Mouse (Mus musculus): ENCODE results near the gene Hba-a2. TPM values are rescaled to one million over a fixed set of nuclear protein-coding genes. Genes with fewer than 3 reads are reported as not detected.
A peak's percentile ranks its signal among the peaks of the same experiment; 100 is the strongest.
"Not testable (repeated sequence)": the region's sequence is repeated elsewhere in the genome, so short reads cannot be mapped to it uniquely, and the experiment has no call there.

Gene Hba-a2
- polyA plus RNA-seq, 2 experiments: 9,478 to 14,532 TPM

DNA sequence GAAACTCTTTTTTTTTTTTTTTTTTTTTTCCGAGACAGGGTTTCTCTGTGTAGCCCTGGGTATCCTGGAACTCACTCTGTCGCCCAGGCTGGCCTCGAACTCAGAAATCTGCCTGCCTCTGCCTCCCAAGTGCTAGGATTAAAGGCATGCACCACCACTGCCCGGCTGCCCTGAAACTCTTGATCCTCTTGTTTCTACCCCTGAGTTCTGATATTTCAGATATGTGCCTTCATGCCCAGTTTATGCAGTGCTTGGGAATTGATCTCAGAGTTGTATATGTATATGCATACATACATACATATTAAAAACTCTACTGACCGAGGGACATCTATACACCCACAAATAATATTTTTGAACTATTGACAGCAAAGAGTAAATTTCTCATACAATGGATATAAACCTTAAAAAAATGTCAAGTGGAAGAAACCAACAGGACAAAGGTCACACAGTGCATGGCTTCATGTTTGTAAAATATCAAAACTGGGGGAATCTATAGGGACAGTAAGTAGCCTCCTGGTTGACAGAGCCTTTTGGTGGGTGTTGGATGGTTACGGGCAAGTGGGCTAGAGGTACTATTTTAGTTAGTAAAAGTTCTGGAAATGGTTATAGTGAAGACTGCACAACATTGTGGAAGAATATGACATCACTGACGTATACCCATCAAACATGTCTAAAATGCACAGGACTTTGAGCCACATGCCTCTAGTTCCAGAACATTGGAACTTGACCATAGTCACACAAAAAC, 11.1 kb upstream of the Hba-a2 start:
- Histone ChIP-seq H3K9ac (ENCODE audit: low read depth, low read length, severe bottlenecking) (no peak overlapping the region), H3K4me3 (replicated peaks; ENCODE audit: low read length) (no peak overlapping the region), H3K4me1 (ENCODE audit: control insufficient read depth, insufficient read depth, low read length) (no peaks in the 10 kb centered on the region), H3K9me3 (ENCODE audit: control insufficient read depth, low read length) (no peaks in the 10 kb centered on the region), H3K36me3 (ENCODE audit: control insufficient read depth, insufficient read depth, low read length) (no peaks in the 10 kb centered on the region), H3K27ac (replicated peaks; ENCODE audit: low read depth, low read length) (no peak overlapping the region), H3K4me2 (replicated peaks; ENCODE audit: low read depth, low read length, severe bottlenecking) (no peak overlapping the region), H3K27me3 (ENCODE audit: control insufficient read depth, insufficient read depth, low read length) (no peaks in the 10 kb centered on the region)
- TF ChIP-seq POLR2A (IDR thresholded peaks at IDR 0.05; ENCODE audit: borderline replicate concordance, extremely low read depth, insufficient read depth, insufficient read length): no peak
- ATAC-seq (ENCODE audit: low FRiP score, low read depth) (no peak), DNase-seq (ENCODE audit: low spot score) (no peak)
- 80% methylated on average over 7 of the region's 7 CpGs for WGBS

DNA sequence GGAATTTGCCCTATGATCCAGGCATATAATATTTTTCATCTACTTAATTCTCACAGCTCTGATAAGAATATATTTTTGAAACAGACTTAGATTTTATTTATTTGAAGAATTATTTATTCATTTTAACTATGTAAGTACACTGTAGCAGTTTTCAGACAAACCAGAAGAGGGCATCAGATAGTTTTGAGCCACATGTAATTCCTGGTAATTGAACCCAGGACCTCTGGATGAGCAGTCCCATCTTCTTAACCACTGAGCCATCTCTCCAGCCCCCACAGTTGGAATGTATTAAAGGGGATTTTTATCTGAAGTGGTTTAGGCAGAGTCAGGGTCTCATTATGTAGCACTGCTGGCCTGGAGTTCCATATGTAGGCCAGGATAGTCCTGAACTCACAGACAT, 10.4 kb upstream of the Hba-a2 start:
- not testable (repeated sequence) for H3K27me3 ChIP-seq (ENCODE audit: control insufficient read depth, insufficient read depth, low read length); H3K4me1 ChIP-seq (ENCODE audit: control insufficient read depth, insufficient read depth, low read length); H3K36me3 ChIP-seq (ENCODE audit: control insufficient read depth, insufficient read depth, low read length); ATAC-seq (ENCODE audit: low FRiP score, low read depth); DNase-seq (ENCODE audit: low spot score); H3K4me2 ChIP-seq (replicated peaks; ENCODE audit: low read depth, low read length, severe bottlenecking); H3K9me3 ChIP-seq (ENCODE audit: control insufficient read depth, low read length); H3K9ac ChIP-seq (ENCODE audit: low read depth, low read length, severe bottlenecking); H3K4me3 ChIP-seq (replicated peaks; ENCODE audit: low read length); H3K27ac ChIP-seq (replicated peaks; ENCODE audit: low read depth, low read length)

DNA sequence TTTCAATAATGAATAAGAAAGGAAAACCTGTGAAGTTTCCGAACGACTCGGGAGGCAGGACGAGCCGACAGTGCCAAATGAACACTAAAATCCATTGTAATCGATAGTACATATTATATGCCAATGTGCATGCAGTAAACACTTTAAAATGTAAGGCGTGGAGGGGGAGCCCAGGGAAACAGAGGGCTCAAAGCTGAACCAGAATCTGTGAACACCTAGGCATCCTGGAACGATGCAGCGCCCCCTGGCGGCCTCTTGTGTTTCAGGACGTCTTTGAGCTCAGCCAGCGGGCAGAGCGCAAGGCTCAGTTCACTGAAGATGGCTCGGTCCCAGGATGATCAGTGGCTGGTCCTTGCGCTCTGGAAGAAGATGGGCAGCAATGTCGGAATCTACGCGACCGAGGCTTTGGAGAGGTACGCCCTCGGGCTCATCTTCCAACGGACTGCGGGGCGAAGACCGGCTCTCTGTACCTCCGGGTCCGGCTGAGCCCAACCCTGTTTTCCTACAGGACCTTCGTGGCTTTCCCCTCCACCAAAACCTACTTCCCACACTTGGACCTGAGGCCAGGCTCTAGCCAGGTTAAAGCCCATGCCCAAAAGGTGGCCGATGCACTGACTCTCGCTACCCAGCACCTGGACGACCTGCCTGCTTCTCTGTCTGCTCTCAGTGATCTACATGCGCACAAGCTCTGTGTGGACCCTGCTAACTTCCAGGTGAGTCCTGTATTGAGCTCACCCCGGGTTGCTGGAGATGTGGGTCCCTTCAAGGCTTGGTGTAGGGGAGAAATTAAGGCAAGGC, 9.4 kb upstream of the Hba-a2 start, which contains the start of gene Hbq1b:
TSS of gene Hbq1b (plus strand) at position 271 of the 798 bp plus-strand sequence.
- ATAC-seq (ENCODE audit: low FRiP score, low read depth) (peak; percentile 68), DNase-seq (ENCODE audit: low spot score) (peak; percentile 27)
- Histone ChIP-seq H3K9ac (ENCODE audit: low read depth, low read length, severe bottlenecking) (0 out of 2 replicates have a peak within 1 kb of the TSS, but pooled peaks have one; percentile 34), H3K4me3 (replicated peaks; ENCODE audit: low read length) (peak within 1 kb of the TSS; percentile 26), H3K4me2 (replicated peaks; ENCODE audit: low read depth, low read length, severe bottlenecking) (peak within 1 kb of the TSS; percentile 47)
- WGBS: 18% methylated on average over 29 of the region's 33 CpGs
- H3K4me1 ChIP-seq (ENCODE audit: control insufficient read depth, insufficient read depth, low read length); H3K9me3 ChIP-seq (ENCODE audit: control insufficient read depth, low read length); H3K27ac ChIP-seq (replicated peaks; ENCODE audit: low read depth, low read length); H3K27me3 ChIP-seq (ENCODE audit: control insufficient read depth, insufficient read depth, low read length); H3K36me3 ChIP-seq (ENCODE audit: control insufficient read depth, insufficient read depth, low read length): not testable (repeated sequence)

DNA sequence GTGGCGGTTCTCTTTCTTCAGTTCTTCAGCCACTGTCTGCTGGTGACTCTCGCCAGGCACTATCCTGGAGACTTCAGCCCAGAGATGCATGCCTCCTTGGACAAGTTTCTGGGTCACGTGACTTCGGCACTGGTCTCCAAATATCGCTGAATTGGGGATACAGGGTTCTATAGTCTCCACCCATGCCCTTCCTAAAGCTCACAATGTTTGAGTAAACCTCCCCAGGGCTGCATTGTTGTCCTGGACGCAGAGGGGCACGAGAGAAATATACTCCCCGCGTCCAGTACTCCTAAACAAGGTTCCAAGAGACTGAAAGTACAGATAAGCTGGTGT, 8.8 kb upstream of the Hba-a2 start:
- no peaks in the 10 kb centered on the region for H3K4me1 ChIP-seq (ENCODE audit: control insufficient read depth, insufficient read depth, low read length)
- no peak for DNase-seq (ENCODE audit: low spot score)
- 67% methylated on average over 9 of the region's 9 CpGs for WGBS

DNA sequence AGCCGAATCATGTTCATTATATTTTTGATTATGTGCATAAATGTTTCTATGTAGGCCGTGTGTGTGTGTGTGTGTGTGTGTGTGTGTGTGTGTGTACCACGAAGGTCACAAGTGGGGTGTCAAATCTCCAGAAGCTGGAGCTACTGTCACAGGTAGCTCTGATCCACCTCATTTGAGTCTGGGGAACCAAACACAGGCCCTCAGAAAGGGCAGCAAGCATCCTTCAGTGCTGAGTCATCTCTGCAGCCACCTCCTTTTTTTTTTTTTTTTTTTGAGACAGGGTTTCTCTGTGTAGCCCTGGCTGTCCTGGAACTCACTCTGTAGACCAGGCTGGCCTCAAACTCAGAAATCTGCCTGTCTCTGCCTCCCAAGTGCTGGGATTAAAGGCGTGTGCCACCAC, 3.5 kb upstream of the Hba-a2 start:
- not testable (repeated sequence) for H3K9ac ChIP-seq (ENCODE audit: low read depth, low read length, severe bottlenecking); H3K9me3 ChIP-seq (ENCODE audit: control insufficient read depth, low read length); H3K4me1 ChIP-seq (ENCODE audit: control insufficient read depth, insufficient read depth, low read length); ATAC-seq (ENCODE audit: low FRiP score, low read depth); H3K27me3 ChIP-seq (ENCODE audit: control insufficient read depth, insufficient read depth, low read length); DNase-seq (ENCODE audit: low spot score); H3K4me2 ChIP-seq (replicated peaks; ENCODE audit: low read depth, low read length, severe bottlenecking); H3K4me3 ChIP-seq (replicated peaks; ENCODE audit: low read length); H3K36me3 ChIP-seq (ENCODE audit: control insufficient read depth, insufficient read depth, low read length); H3K27ac ChIP-seq (replicated peaks; ENCODE audit: low read depth, low read length)
- WGBS: 79% methylated on average over 4 of the region's 4 CpGs

More for the DNA sequence above, 8.8 kb upstream of the Hba-a2 start:
- no peak overlapping the region for H3K4me2 ChIP-seq (replicated peaks; ENCODE audit: low read depth, low read length, severe bottlenecking)
- ATAC-seq (ENCODE audit: low FRiP score, low read depth): no peak
- TF ChIP-seq POLR2A (IDR thresholded peaks at IDR 0.05; ENCODE audit: borderline replicate concordance, extremely low read depth, insufficient read depth, insufficient read length): no peak
- no peaks in the 10 kb centered on the region for H3K36me3 ChIP-seq (ENCODE audit: control insufficient read depth, insufficient read depth, low read length)
- H3K27ac ChIP-seq (replicated peaks; ENCODE audit: low read depth, low read length): no peak overlapping the region
- H3K27me3 ChIP-seq (ENCODE audit: control insufficient read depth, insufficient read depth, low read length): no peaks in the 10 kb centered on the region
- no peak overlapping the region for H3K9ac ChIP-seq (ENCODE audit: low read depth, low read length, severe bottlenecking)
- H3K4me3 ChIP-seq (replicated peaks; ENCODE audit: low read length): no peak overlapping the region
- no peaks in the 10 kb centered on the region for H3K9me3 ChIP-seq (ENCODE audit: control insufficient read depth, low read length)

DNA sequence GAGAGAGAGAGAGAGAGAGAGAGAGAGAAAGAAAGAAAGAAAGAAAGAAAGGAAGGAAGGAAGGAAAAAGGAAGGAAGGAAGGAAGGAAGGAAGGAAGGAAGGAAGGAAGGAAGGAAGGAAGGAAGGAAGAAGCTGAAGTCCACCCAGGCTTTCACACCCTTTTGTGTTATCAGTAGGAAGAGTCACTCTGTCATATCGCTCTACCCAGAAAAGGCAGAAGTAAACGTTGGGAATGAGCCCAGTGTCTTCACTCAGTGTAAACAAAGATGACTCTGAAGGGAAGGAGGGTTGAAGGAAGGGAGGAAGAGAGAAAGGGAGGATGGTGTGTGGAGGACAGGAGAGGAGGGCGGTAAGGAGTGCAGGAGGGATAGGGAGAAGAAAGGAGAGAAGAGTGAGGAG, 2.8 kb upstream of the Hba-a2 start:
- not testable (repeated sequence) for H3K4me2 ChIP-seq (replicated peaks; ENCODE audit: low read depth, low read length, severe bottlenecking); H3K4me3 ChIP-seq (replicated peaks; ENCODE audit: low read length); H3K9ac ChIP-seq (ENCODE audit: low read depth, low read length, severe bottlenecking); H3K27me3 ChIP-seq (ENCODE audit: control insufficient read depth, insufficient read depth, low read length); ATAC-seq (ENCODE audit: low FRiP score, low read depth); H3K27ac ChIP-seq (replicated peaks; ENCODE audit: low read depth, low read length); DNase-seq (ENCODE audit: low spot score); H3K36me3 ChIP-seq (ENCODE audit: control insufficient read depth, insufficient read depth, low read length); H3K9me3 ChIP-seq (ENCODE audit: control insufficient read depth, low read length); H3K4me1 ChIP-seq (ENCODE audit: control insufficient read depth, insufficient read depth, low read length)
- 75% methylated on average over 3 of the region's 3 CpGs for WGBS

DNA sequence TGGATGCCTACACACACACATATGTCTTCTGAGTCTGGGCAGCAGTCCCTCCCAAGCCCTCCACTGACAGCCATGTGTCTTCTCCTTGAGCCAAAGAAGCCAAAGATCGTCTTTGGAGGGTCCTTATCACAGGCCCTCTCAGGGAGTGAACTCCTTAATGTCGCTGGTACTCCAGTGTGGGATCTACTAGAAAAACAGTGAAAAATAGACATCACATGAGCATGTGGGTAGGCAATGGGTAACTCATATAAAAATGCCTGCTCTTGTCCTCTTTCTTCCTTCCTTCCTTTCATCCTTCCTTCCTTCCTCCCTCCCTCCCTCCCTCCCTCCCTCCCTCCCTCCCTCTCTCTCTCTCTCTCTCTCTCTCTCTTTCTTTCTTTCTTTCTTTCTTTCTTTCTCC, 1.1 kb downstream of the Hba-a2 start:
- not testable (repeated sequence) for H3K9ac ChIP-seq (ENCODE audit: low read depth, low read length, severe bottlenecking); H3K9me3 ChIP-seq (ENCODE audit: control insufficient read depth, low read length); H3K4me3 ChIP-seq (replicated peaks; ENCODE audit: low read length); DNase-seq (ENCODE audit: low spot score); H3K27me3 ChIP-seq (ENCODE audit: control insufficient read depth, insufficient read depth, low read length); H3K4me2 ChIP-seq (replicated peaks; ENCODE audit: low read depth, low read length, severe bottlenecking); ATAC-seq (ENCODE audit: low FRiP score, low read depth); H3K36me3 ChIP-seq (ENCODE audit: control insufficient read depth, insufficient read depth, low read length); H3K27ac ChIP-seq (replicated peaks; ENCODE audit: low read depth, low read length); H3K4me1 ChIP-seq (ENCODE audit: control insufficient read depth, insufficient read depth, low read length)
- 43% methylated on average over 2 of the region's 2 CpGs for WGBS
